Mouse (Mus musculus) hindbrain, embryonic 11.5 days (tissue): Measurements from ENCODE around the gene Cttn. TPM values are rescaled to one million over a fixed set of nuclear protein-coding genes. Genes with fewer than 3 reads are reported as not detected.

ENCODE experiments used
- ATAC-seq: fragments of 200-750 bp; cut with Nextera tagmentation; 2 replicates; pipeline ENCODE4 v1.8.0; 2017; ENCODE audit warnings: mild to moderate bottlenecking, moderate TSS enrichment, moderate library complexity; ENCODE audit not compliant: low FRiP score
- DNase-seq: peaks from one replicate; pipeline ENCODE4 v3.0.0-alpha.2; 2015; ENCODE audit warnings: low spot score
- H3K27ac ChIP-seq: fragments of 300-500 bp; sonication (generic); 2 replicates; pipeline ENCODE4 v1.5.1; 2014; ENCODE audit warnings: mild to moderate bottlenecking, low read depth, low read length
- H3K27me3 ChIP-seq: fragments of 300-500 bp; sonication (generic); 2 replicates; pipeline ENCODE4 v1.6.1; 2014; ENCODE audit warnings: mild to moderate bottlenecking, low read length, moderate library complexity, mixed read lengths; ENCODE audit not compliant: control insufficient read depth, insufficient read depth
- H3K36me3 ChIP-seq: fragments of 300-500 bp; sonication (generic); 2 replicates; pipeline ENCODE4 v1.6.1; 2014; ENCODE audit warnings: mild to moderate bottlenecking, low read length, moderate library complexity, mixed read lengths; ENCODE audit not compliant: control insufficient read depth, insufficient read depth
- H3K4me1 ChIP-seq: fragments of 300-500 bp; sonication (generic); replicated peaks from 2 replicates; pipeline ENCODE4 v1.6.1; 2014; ENCODE audit warnings: low read length, mixed read lengths; ENCODE audit not compliant: control insufficient read depth, insufficient read depth
- H3K4me2 ChIP-seq: fragments of 300-500 bp; sonication (generic); replicated peaks from 2 replicates; pipeline ENCODE4 v1.6.1; 2014; ENCODE audit warnings: mild to moderate bottlenecking, low read depth, low read length
- H3K4me3 ChIP-seq: fragments of 300-500 bp; sonication (generic); 2 replicates; pipeline ENCODE4 v1.5.1; 2014; ENCODE audit warnings: low read depth, low read length
- H3K9ac ChIP-seq: fragments of 300-500 bp; sonication (generic); 2 replicates; pipeline ENCODE4 v1.6.1; 2014; ENCODE audit warnings: low read depth, low read length
- H3K9me3 ChIP-seq: fragments of 300-500 bp; sonication (generic); 2 replicates; pipeline ENCODE4 v1.6.1; 2016; ENCODE audit warnings: low read length; ENCODE audit not compliant: control insufficient read depth
- WGBS: fragments of 180-500 bp; shearing (Covaris S2); extraction: QIAGEN DNeasy Blood & Tissue Kit; methylation state at CpG from one replicate; pipeline ENCODE4 v1.1.7; 2014; 5-methylcytosine and 5-hydroxymethylcytosine counted together
- polyA plus RNA-seq: library from polyadenylated mRNA; unstranded; fragments of >200 nt; fragmentation: Nextera tagmentation; extraction: Ambion mirVana; gene quantifications from 2 replicates; pipeline ENCODE4 v1.2.1, GENCODE M21; 2014

The Cttn gene
- polyA plus RNA-seq, 1 experiment from 2014 or later = 174 TPM

DNA sequence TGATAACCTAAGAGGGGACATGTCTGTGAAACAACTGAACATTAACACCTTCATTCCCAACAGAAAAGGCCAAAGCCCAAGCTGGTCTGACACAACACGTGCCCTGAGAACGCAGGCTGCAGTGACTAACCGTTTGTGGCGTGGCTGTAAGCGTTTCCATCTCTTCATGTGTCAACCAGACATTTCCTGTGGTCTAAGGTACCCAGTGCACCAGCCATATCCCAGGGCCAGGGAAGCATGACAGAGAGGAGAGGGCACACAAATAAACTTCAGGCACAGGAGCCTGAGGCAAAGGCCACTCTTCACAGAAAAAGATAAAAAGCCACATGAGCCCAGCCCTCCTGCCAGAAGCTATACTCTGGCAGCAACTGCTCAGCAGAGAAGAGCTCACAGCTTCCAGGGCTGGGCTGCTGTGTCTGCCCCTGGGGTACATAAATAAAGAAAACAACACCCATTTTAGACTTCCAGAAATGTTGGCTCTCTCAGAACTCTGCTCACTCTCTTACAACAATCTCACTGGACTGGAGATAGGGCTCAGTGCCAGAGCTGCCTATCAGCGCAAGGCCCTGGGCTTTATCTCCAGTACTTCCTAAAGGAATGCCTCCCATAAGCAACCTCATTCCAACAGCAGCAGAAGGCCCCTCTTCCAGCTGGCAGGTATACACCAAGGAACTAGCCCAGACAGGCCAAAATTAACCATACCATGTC is 18.4 kb upstream of the Cttn start:
- Histone ChIP-seq H3K27ac (no peak overlapping the region), H3K4me3 (no peak overlapping the region), H3K9me3 (no peaks in the 10 kb centered on the region), H3K9ac (no peak overlapping the region), H3K27me3 (no peaks in the 10 kb centered on the region), H3K36me3 (0 out of 2 replicates have a peak, but pooled peaks cover 3% of the 10 kb centered on the region), H3K4me1 (no peaks in the 10 kb centered on the region), H3K4me2 (no peak overlapping the region)
- WGBS = 83% methylated on average over 6 of the region's 6 CpGs
- DNase-seq (no peak), ATAC-seq (no peak)

DNA sequence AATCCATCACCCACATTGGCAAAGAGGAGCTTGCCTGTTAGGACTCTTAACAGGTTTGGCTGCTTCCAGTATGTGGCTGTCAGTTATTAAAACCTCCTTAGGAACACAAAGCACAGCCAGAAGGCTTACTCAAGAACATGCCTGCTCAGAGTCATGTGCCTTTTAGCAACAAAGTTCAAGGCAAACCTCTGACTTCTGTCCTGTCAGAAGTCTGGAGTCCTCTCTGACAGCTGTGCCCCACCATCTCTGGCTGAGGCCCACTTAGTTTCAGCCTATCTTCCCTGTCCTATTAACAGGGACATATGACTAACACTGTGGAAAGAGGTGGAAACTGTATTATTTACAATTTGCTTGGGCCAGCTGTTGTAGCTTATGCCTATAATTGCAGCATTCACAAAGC is 9.5 kb upstream of the Cttn start:
- no peaks in the 10 kb centered on the region for H3K4me1 ChIP-seq
- no peaks in the 10 kb centered on the region for H3K9me3 ChIP-seq
- H3K4me2 ChIP-seq = no peak overlapping the region
- H3K4me3 ChIP-seq = no peak overlapping the region
- H3K36me3 ChIP-seq = peaks cover 6% of the 10 kb centered on the region; the same call in 1 of the 2 replicates
- ATAC-seq = no peak
- DNase-seq = no peak
- no peak overlapping the region for H3K27ac ChIP-seq
- no peaks in the 10 kb centered on the region for H3K27me3 ChIP-seq
- no peak overlapping the region for H3K9ac ChIP-seq

DNA sequence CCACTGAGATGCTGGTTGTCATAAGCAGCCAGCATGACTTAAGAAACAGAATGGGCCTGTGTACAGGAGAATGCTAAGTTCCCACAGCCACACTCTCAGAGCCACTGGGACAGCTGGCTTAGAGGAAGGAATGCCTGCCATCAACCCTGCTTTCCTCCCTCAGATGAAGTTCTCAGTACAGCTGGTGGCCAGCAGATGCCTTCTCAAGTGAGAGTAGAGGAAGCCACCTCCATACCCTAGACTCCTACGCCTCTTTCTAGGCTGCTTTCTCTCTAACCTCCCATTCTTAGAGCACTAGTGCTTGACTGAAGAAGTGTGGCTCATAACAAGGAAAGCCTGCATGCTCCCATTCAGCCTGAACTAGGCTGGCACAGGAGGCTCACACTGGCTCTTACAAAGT is 8.8 kb upstream of the Cttn start:
- WGBS = 95% methylated on average over 1 of the region's 1 CpGs
- Histone ChIP-seq H3K4me3 (no peak overlapping the region), H3K36me3 (peaks cover 6% of the 10 kb centered on the region; the same call in 1 of the 2 replicates), H3K27me3 (no peaks in the 10 kb centered on the region), H3K9ac (no peak overlapping the region), H3K4me2 (no peak overlapping the region), H3K4me1 (no peaks in the 10 kb centered on the region), H3K9me3 (no peaks in the 10 kb centered on the region), H3K27ac (no peak overlapping the region)
- no peak for DNase-seq
- ATAC-seq = no peak

DNA sequence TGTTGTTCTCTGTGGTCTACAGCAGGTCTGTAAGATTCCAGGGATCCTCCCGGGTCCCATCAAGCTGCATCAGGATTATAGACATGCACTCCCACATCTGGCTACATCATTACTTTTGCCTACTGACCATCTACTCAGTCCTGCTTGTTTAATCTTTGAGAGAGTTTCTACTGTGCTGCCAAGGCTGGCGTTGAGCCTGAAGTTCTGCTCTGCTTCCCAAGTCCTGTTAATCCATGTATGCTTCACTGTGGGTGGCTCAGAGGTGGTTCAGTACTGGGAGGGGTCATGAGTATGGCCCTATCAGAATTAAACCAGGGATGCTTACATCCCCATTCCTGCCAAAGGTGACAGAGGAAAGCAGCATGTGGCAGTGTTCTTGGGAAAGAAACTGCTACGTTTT is 4.9 kb upstream of the Cttn start:
- DNase-seq (no peak), ATAC-seq (no peak)
- WGBS = 84% methylated on average over 3 of the region's 3 CpGs
- H3K27me3 ChIP-seq = no peaks in the 10 kb centered on the region
- H3K36me3 ChIP-seq = peaks cover 6% of the 10 kb centered on the region; the same call in 1 of the 2 replicates
- no peaks in the 10 kb centered on the region for H3K4me1 ChIP-seq
- H3K27ac ChIP-seq = no peak overlapping the region
- no peak overlapping the region for H3K9ac ChIP-seq
- no peak overlapping the region for H3K4me3 ChIP-seq
- H3K9me3 ChIP-seq = no peaks in the 10 kb centered on the region
- H3K4me2 ChIP-seq = no peak overlapping the region

DNA sequence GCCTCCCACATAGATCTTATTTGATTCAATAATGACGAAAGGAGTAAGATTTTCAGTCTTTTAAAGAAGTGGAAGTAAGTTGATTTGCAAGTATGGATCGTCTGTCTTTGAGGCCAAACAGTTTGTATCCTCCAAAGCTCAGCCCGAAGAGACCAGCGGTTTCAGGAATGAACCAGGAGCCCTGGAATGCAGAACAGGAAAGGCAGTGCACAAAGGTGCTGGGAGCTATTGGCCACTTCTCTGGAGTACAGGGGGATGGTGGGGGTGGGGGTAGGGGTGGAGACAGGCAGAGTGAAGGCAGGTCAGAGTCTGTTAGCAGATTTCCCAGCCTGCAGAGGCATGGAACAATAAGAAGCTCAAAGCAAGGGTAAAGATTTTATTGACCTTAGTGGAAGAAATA is 2.7 kb upstream of the Cttn start:
- Histone ChIP-seq H3K27ac (no peak overlapping the region), H3K4me2 (no peak overlapping the region), H3K4me3 (no peak overlapping the region), H3K9me3 (no peaks in the 10 kb centered on the region), H3K27me3 (no peaks in the 10 kb centered on the region), H3K4me1 (peaks cover 7% of the 10 kb centered on the region; the same call in 1 of the 2 replicates), H3K36me3 (no peaks in the 10 kb centered on the region; the same call in 1 of the 2 replicates), H3K9ac (no peak overlapping the region)
- 75% methylated on average over 4 of the region's 4 CpGs for WGBS
- ATAC-seq (no peak), DNase-seq (no peak)

DNA sequence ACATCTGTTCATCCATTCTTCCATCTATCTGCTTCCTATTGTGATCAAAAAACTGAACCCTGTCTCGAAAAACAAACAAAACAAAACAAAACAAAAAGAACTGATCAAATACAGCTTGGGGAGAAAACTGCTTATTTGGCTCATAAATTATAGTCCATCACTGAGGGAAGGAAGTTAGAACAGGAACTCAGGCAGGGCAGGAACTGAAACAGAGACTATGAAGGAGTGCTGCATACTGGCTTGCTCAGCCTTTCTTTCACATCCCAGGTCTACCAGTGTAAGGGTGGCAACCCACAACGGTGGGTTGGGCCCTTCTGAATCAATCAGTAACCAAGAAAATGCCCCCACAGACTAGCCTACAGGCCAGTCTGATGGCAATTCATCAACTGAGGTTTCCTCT is 294 bp upstream of the Cttn start:
- Histone ChIP-seq H3K36me3 (no peaks in the 10 kb centered on the region), H3K27me3 (no peaks in the 10 kb centered on the region), H3K27ac (peak overlapping the region; percentile 17; the same call in 1 of the 2 replicates), H3K4me3 (peak overlapping the region; percentile 75), H3K9ac (peak overlapping the region; percentile 88), H3K9me3 (no peaks in the 10 kb centered on the region), H3K4me2 (peak overlapping the region; percentile 84), H3K4me1 (peaks cover 7% of the 10 kb centered on the region; the same call in 1 of the 2 replicates)
- WGBS = 86% methylated on average over 2 of the region's 2 CpGs
- DNase-seq (no peak), ATAC-seq (no peak)

DNA sequence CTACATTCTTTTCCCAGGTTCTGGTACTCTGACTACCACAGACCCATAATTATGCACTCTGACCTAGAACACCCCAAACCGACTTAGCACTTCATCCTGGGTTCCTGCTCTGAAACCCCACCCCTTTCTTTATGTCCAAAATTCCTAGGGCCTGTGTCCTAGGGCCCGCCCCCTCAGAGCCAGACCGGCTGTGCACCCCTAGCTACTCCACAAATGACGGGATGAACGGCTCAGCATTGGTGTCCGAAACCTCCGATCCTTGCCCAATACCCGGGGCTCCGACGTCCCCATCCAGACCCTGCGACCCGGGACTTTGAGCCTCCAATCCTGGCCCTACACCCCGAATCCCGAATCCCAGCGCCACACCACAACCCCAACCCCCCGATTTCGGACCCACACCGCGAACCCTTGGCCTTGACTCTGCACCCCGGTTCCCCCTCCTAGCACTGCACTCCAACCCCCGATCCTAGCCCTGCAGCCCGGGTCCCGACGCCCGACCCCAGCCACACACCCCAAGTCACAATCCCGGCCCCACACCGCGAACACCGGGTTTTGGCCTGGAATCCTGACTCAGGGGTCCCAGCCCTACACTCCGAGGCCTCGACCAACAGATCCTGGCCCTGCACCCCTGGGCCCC is 783 bp downstream of the Cttn start:
- Histone ChIP-seq H3K9ac (peak overlapping the region; percentile 88), H3K4me3 (peak overlapping the region; percentile 75), H3K9me3 (no peaks in the 10 kb centered on the region), H3K4me1 (peaks cover 7% of the 10 kb centered on the region; the same call in 1 of the 2 replicates), H3K27me3 (no peaks in the 10 kb centered on the region), H3K4me2 (peak overlapping the region; percentile 84), H3K27ac (peak overlapping the region; percentile 17; the same call in 1 of the 2 replicates), H3K36me3 (peaks cover 3% of the 10 kb centered on the region; the same call in 1 of the 2 replicates)
- DNase-seq (peak; percentile 36), ATAC-seq (peak; percentile 50)
- WGBS = 3% methylated on average over 30 of the region's 31 CpGs

DNA sequence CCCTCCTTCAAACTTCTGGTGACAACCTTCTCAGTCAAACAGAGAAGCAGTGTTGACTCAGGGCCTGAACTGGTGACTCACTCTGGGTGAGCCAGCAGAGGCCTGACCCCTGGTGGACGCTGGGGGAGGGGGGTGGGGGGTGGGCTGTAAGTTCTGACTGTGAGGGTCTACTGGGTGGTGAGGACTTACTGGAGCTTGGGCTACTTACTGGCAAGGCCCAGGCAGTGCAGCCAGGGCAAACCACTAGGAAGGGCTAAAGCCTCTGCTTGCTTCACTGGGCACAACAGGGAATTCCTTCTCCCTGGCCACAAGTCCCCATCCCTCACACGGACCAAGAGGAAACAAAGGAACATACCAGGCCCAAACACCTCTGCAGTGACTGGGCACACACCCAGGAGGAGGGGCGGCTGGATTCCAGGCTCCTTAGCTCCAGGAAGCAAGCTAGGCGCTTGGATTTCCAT is 1.6 kb downstream of the Cttn start:
- peak overlapping the region; percentile 84 for H3K4me2 ChIP-seq
- H3K4me3 ChIP-seq = peak overlapping the region; percentile 75
- no peak overlapping the region for H3K27ac ChIP-seq
- no peaks in the 10 kb centered on the region for H3K27me3 ChIP-seq
- ATAC-seq (no peak), DNase-seq (peak; percentile 17)
- peaks cover 7% of the 10 kb centered on the region; the same call in 1 of the 2 replicates for H3K4me1 ChIP-seq
- 20% methylated on average over 4 of the region's 4 CpGs for WGBS
- peak overlapping the region; percentile 88 for H3K9ac ChIP-seq
- peaks cover 3% of the 10 kb centered on the region; the same call in 1 of the 2 replicates for H3K36me3 ChIP-seq
- H3K9me3 ChIP-seq = no peaks in the 10 kb centered on the region
